Mouse (Mus musculus) midbrain, embryonic 16.5 days (tissue): ENCODE results near the gene Slc25a11. TPM values are rescaled to one million over a fixed set of nuclear protein-coding genes. Genes with fewer than 3 reads are reported as not detected.

Experiments used
- ATAC-seq: fragments of 200-750 bp; cut with Nextera tagmentation; 2 replicates; pipeline ENCODE4 v1.8.0; 2017; ENCODE audit warnings: moderate TSS enrichment
- H3K27ac ChIP-seq: fragments of 300-500 bp; sonication (generic); 2 replicates; pipeline ENCODE4 v1.5.1; 2014; ENCODE audit warnings: mild to moderate bottlenecking, low read length, mixed read lengths
- H3K27me3 ChIP-seq: fragments of 300-500 bp; sonication (generic); 2 replicates; pipeline ENCODE4 v1.6.1; 2014; ENCODE audit warnings: low read depth, low read length, mixed read lengths; ENCODE audit not compliant: control insufficient read depth, insufficient read depth
- H3K36me3 ChIP-seq: fragments of 300-500 bp; sonication (generic); 2 replicates; pipeline ENCODE4 v1.6.1; 2014; ENCODE audit warnings: mild to moderate bottlenecking, low read length, moderate library complexity, mixed read lengths; ENCODE audit not compliant: control insufficient read depth, insufficient read depth
- H3K4me1 ChIP-seq: fragments of 300-500 bp; sonication (generic); 2 replicates; pipeline ENCODE4 v1.6.1; 2014; ENCODE audit warnings: mild to moderate bottlenecking, low read length, mixed read lengths; ENCODE audit not compliant: control insufficient read depth, insufficient read depth
- H3K4me2 ChIP-seq: fragments of 300-500 bp; sonication (generic); 2 replicates; pipeline ENCODE4 v1.6.1; 2014; ENCODE audit warnings: mild to moderate bottlenecking, low read length, mixed read lengths
- H3K4me3 ChIP-seq: fragments of 300-500 bp; sonication (generic); 2 replicates; pipeline ENCODE4 v1.5.1; 2014; ENCODE audit warnings: low read depth, mild to moderate bottlenecking, low read length, moderate library complexity, mixed read lengths
- H3K9ac ChIP-seq: fragments of 300-500 bp; sonication (generic); 2 replicates; pipeline ENCODE4 v1.6.1; 2014; ENCODE audit warnings: low read depth, low read length, mixed read lengths
- H3K9me3 ChIP-seq: fragments of 300-500 bp; sonication (generic); replicated peaks from 2 replicates; pipeline ENCODE4 v1.6.1; 2014; ENCODE audit warnings: mild to moderate bottlenecking, low read length, mixed read lengths; ENCODE audit not compliant: control insufficient read depth, poor library complexity, severe bottlenecking
- WGBS: fragments of 180-500 bp; shearing (Covaris S2); extraction: QIAGEN DNeasy Blood & Tissue Kit; methylation state at CpG from one replicate; pipeline ENCODE4 v1.1.7; 2014; 5-methylcytosine and 5-hydroxymethylcytosine counted together
- polyA plus RNA-seq: library from polyadenylated mRNA; unstranded; fragments of >200 nt; fragmentation: Nextera tagmentation; extraction: Ambion mirVana; gene quantifications from 2 replicates; pipeline ENCODE4 v1.2.1, GENCODE M21; 2015

The Slc25a11 gene
- polyA plus RNA-seq = 171 and 174 TPM in 2 replicates

- H3K4me3 ChIP-seq = peak within 1 kb of the TSS; percentile 57
- H3K4me1 ChIP-seq = peaks cover 25% of the 10 kb centered on the region
- no peaks in the 10 kb centered on the region for H3K27me3 ChIP-seq
- H3K4me2 ChIP-seq = peak within 1 kb of the TSS; percentile 100
- peaks cover 26% of the 10 kb centered on the region for H3K36me3 ChIP-seq
- under 1% methylated on average over 62 of the region's 63 CpGs for WGBS
- no peaks in the 10 kb centered on the region for H3K9me3 ChIP-seq
- peak within 1 kb of the TSS; percentile 87 for H3K9ac ChIP-seq
- peak; percentile 90 for ATAC-seq
- H3K27ac ChIP-seq = peak within 1 kb of the TSS; percentile 92
These were observed at the start of gene Slc25a11, which contains the start of gene Rnf167 for GRCm38 (mm10) chr11:70646691-70647650. Gene Slc25a11 (minus strand): TSS chr11:70647479. Gene Rnf167 (plus strand): TSS chr11:70647235.

GRCm38 (mm10) chr11:70693504-70693903, 46.2 kb upstream of the Slc25a11 start:
- Histone ChIP-seq H3K9ac (no peak overlapping the region), H3K4me3 (no peak overlapping the region), H3K36me3 (no peaks in the 10 kb centered on the region), H3K9me3 (no peaks in the 10 kb centered on the region), H3K4me1 (peaks cover 7% of the 10 kb centered on the region; the same call in 1 of the 2 replicates), H3K27ac (no peak overlapping the region), H3K4me2 (no peak overlapping the region), H3K27me3 (no peaks in the 10 kb centered on the region)
- WGBS = 63% methylated on average over 3 of the region's 3 CpGs
- ATAC-seq = no peak

- 46% methylated on average over 4 of the region's 4 CpGs for WGBS
- Histone ChIP-seq H3K27me3 (no peaks in the 10 kb centered on the region), H3K9ac (no peak overlapping the region), H3K4me2 (no peak overlapping the region), H3K4me1 (peaks cover 22% of the 10 kb centered on the region), H3K27ac (no peak overlapping the region), H3K36me3 (peaks cover 2% of the 10 kb centered on the region; the same call in 1 of the 2 replicates), H3K9me3 (no peaks in the 10 kb centered on the region), H3K4me3 (no peak overlapping the region)
- ATAC-seq = no peak
These were observed 42.3 kb upstream of the Slc25a11 start for GRCm38 (mm10) chr11:70689578-70689977.

- Histone ChIP-seq H3K4me2 (peak overlapping the region; percentile 90), H3K4me1 (peaks cover 22% of the 10 kb centered on the region), H3K9me3 (no peaks in the 10 kb centered on the region), H3K27me3 (no peaks in the 10 kb centered on the region), H3K27ac (peak overlapping the region; percentile 85), H3K9ac (peak overlapping the region; percentile 94), H3K36me3 (peaks cover 7% of the 10 kb centered on the region; the same call in 1 of the 2 replicates), H3K4me3 (peak overlapping the region; percentile 82)
- no peak for ATAC-seq
- 10% methylated on average over 8 of the region's 8 CpGs for WGBS
These were observed 41.1 kb upstream of the Slc25a11 start for GRCm38 (mm10) chr11:70688372-70688771.

- WGBS = under 1% methylated on average over 50 of the region's 55 CpGs
- Histone ChIP-seq H3K4me3 (peak within 1 kb of the TSS; percentile 82), H3K36me3 (peaks cover 7% of the 10 kb centered on the region; the same call in 1 of the 2 replicates), H3K27ac (peak within 1 kb of the TSS; percentile 85), H3K4me2 (peak within 1 kb of the TSS; percentile 90), H3K9me3 (no peaks in the 10 kb centered on the region), H3K27me3 (no peaks in the 10 kb centered on the region), H3K4me1 (peaks cover 22% of the 10 kb centered on the region), H3K9ac (peak within 1 kb of the TSS; percentile 94)
- peak; percentile 81 for ATAC-seq
These were observed 40.4 kb upstream of the Slc25a11 start, which contains the start of gene Camta2 for GRCm38 (mm10) chr11:70687601-70688199. Gene Camta2 (minus strand): TSS chr11:70688105.

- Histone ChIP-seq H3K4me1 (peaks cover 28% of the 10 kb centered on the region), H3K9me3 (no peaks in the 10 kb centered on the region), H3K27me3 (no peaks in the 10 kb centered on the region), H3K27ac (peak overlapping the region; percentile 85), H3K4me3 (peak overlapping the region; percentile 82), H3K9ac (peak overlapping the region; percentile 94), H3K36me3 (peaks cover 7% of the 10 kb centered on the region; the same call in 1 of the 2 replicates), H3K4me2 (peak overlapping the region; percentile 90)
- ATAC-seq = peak; percentile 63
- 6% methylated on average over 16 of the region's 16 CpGs for WGBS
These were observed 39.8 kb upstream of the Slc25a11 start for GRCm38 (mm10) chr11:70686901-70687566.

GRCm38 (mm10) chr11:70683640-70684039, 36.4 kb upstream of the Slc25a11 start:
- Histone ChIP-seq H3K27me3 (no peaks in the 10 kb centered on the region), H3K4me1 (peaks cover 24% of the 10 kb centered on the region), H3K9me3 (no peaks in the 10 kb centered on the region), H3K36me3 (peaks cover 16% of the 10 kb centered on the region), H3K9ac (no peak overlapping the region), H3K4me3 (no peak overlapping the region), H3K27ac (no peak overlapping the region), H3K4me2 (no peak overlapping the region)
- 96% methylated on average over 5 of the region's 5 CpGs for WGBS
- ATAC-seq = no peak

- peak overlapping the region; percentile 5; the same call in 1 of the 2 replicates for H3K4me2 ChIP-seq
- 0 out of 2 replicates have a peak overlapping the region, but pooled peaks have one; percentile 22 for H3K9ac ChIP-seq
- ATAC-seq = peak; percentile 57
- H3K36me3 ChIP-seq = peaks cover 16% of the 10 kb centered on the region
- peak overlapping the region; percentile 43 for H3K27ac ChIP-seq
- 14% methylated on average over 11 of the region's 11 CpGs for WGBS
- no peaks in the 10 kb centered on the region for H3K9me3 ChIP-seq
- no peaks in the 10 kb centered on the region for H3K27me3 ChIP-seq
- H3K4me1 ChIP-seq = peaks cover 19% of the 10 kb centered on the region
- no peak overlapping the region for H3K4me3 ChIP-seq
These were observed 34.8 kb upstream of the Slc25a11 start for GRCm38 (mm10) chr11:70681897-70682581.
